Mouse (Mus musculus): Measurements from ENCODE around the gene Cinp. TPM values are rescaled to one million over a fixed set of nuclear protein-coding genes. Genes with fewer than 3 reads are reported as not detected.
"Not testable (repeated sequence)": the region's sequence is repeated elsewhere in the genome, so short reads cannot be mapped to it uniquely, and the experiment has no call there.

The Cinp gene
- total RNA-seq, 2 experiments from 2014 or later: 31.7 to 33.3 TPM

DNA sequence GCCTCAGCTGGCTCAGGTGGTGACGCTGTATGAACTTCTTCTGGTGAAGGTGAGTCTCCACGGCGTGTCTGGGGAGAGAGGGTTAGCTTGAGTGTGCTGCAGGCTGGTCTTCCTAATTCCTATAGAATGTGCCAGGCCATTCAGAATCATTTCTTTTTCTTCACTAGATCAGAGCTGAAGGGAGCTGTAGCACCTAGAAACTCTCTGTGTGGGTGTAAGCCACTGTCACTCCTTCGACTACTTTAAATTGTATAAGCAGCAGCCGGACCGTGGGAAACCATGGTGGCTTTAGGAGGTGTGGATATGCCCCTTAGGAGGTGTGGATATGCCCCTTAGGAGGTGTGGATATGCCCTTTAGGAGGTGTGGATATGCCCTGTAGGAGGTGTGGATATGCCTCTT lies 24.9 kb downstream of the Cinp start:
- intact Hi-C loops (cut with DNase I): no loop called here
- DNase-seq (ENCODE audit: low spot score): no peak

DNA sequence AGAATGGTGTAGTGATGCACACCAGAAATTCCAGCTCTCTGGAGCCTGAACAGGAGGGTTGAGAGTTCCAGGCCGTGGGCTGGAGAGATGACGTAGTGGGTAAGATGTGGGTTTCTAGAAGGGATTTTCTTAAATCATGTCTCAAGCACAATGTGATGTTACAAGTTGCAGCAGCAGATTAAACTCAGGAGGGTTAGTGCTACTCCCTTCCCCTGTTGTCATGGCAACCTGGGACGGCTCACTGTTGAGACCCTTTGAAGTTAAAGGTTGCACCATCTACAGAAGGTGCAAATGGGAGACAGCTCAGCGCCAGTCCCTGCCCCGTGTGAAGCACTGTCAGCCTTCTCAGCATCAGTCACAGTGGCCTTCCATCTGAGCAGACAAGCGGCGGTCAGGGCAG lies 27.7 kb downstream of the Cinp start:
- intact Hi-C loops (cut with DNase I): no loop called here
- DNase-seq (ENCODE audit: low spot score): no peak

DNA sequence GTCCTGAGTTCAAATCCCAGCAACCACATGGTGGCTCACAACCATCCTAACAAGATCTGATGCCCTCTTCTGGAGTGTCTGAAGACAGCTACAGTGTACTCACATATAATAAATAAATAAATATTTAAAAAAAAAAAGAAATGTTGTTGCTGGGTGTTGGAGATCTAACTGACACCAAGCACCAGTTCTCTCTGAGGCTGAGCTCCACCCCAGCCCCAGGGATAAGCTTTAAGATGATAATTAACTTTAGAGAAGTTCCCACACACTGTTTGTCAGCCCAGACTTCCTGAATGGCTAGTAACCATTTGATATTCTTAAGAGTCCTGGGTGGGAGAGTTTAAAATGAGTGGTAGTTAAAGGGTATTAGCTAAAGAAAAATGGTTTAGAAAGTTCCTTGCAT lies 28.7 kb downstream of the Cinp start:
- DNase-seq (ENCODE audit: low spot score): no peak
- intact Hi-C loops (cut with DNase I): no loop called here

DNA sequence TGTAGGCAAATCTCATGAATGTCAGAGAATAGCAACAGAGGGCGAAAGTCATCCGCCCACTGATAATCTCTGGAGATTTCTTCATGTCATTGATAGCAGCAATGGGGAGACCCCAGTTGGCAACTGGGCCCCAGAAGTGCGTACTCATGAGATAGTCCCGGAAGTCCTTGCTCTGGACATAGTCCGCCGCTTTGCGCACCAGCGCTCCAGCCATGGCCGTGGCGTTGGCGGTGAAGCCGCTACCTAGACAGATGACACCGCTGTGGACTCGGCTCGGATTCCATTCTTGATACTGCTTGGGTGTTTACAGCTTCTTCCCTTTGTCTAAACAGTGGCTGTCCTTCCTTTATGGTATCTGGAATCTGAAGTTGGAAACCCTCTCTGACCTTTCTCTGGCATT lies 30.3 kb downstream of the Cinp start:
- intact Hi-C loops (cut with DNase I): not testable (repeated sequence)

DNA sequence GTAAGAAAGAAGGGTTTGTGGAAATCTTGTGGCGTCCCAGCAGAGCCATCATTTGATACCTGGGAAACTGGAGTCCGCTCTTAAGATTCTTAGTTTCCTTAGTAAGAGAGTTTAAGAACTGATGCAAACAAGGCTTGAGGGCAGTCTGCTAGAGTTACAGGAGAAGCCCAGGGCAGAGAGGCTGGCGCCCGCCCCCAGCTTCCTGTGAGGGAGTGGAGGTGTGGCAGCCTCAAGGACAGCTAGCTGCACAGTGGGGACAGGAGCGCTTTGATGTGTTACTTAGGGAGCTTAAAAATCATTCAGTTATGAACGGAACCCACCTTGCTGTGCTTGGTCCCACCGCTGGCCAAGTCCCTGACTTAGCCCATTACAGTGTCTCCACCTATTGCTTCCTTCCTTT lies 31.7 kb downstream of the Cinp start:
- DNase-seq (ENCODE audit: low spot score): no peak

More for the DNA sequence above, 30.3 kb downstream of the Cinp start:
- DNase-seq (ENCODE audit: low spot score): not testable (repeated sequence)

DNA sequence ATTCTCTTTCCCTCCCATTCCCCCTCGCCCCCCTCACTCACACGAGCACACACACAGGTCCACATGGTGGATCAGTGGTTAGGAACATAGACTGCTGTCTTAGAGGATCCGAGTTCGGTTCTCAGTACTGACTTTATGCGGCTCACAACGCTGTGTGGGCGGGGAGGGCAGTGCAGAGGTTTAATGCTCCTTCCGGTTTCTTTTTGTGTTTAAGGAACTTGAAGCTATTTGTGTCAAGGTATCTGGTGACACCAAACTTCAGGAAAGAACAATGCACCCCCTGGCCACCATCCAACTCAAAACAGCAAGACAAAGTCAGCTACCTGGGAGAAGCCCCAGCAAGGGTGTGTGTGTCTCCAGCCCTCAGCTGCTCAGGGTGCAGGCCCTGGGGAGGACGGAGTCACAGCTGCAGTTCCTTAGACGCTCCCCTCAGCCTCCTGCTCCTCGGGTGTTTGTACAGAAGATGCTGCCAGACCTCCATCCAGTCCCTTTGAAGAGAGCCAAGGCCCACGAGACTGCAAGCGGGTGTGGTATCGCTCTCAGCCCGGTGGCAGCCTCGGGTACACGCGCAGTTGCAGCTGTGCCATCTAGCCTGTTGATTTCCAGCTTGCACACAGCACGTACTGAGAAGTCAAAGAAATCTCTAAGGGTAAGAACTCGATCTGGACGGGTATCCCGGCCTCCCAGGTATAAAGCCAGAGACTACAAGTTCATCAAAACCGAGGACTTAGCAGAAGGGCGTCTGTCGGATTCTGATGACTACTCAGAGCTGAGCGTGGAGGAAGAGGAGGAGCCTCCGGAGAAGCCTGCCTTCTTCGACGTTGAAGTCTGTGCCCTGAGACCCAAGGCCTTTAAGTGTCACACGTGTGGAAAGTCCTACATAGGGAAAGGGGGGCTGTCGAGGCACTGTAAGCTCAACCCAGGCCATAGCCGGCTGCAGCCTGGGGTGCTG lies 33.9 kb downstream of the Cinp start:
- no peak for DNase-seq (ENCODE audit: low spot score)
- intact Hi-C loops (cut with DNase I): no loop called here

More for the DNA sequence above, 31.7 kb downstream of the Cinp start:
- intact Hi-C loops (cut with DNase I): no loop called here

DNA sequence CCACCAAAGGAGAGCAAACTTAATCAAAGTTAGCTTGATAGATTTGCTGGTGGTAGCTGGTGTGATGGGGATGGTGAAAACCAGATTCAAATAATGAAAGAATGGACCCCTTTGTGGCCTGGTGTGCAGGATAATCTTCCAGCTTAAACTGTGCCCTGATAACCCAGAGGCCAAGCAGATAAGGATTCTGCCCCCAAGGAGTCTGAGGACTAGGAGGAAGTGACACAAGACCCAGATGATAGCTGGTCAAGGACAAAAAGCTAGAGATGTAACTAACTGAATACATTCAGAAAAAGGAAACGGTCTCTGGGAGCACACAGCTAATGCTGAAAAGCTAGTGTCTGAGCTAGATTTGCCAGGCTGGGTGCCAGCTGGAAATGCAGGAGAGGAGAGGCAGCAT lies 37.0 kb downstream of the Cinp start:
- DNase-seq (ENCODE audit: low spot score): no peak
- intact Hi-C loops (cut with DNase I): no loop called here

DNA sequence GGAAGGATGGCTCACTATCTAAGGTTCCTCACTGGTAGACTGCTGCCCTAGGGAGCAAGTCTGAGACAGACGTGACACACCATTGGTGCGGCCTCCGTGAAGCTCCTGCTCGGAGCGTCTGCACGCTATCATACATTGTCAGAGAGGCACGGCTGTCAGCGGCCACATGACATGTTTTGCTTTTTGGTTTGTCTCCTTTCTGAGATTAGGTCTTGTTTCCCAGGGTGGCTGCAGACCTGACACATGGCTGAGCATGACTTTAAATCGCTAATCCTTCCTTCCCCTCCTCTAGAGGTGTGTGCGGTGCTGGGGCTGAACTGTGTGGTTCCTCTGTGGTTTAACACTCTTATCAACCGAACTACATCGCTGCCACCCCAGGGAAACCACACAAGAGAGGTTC lies 37.5 kb downstream of the Cinp start:
- DNase-seq (ENCODE audit: low spot score): no peak
- intact Hi-C loops (cut with DNase I): no loop called here

DNA sequence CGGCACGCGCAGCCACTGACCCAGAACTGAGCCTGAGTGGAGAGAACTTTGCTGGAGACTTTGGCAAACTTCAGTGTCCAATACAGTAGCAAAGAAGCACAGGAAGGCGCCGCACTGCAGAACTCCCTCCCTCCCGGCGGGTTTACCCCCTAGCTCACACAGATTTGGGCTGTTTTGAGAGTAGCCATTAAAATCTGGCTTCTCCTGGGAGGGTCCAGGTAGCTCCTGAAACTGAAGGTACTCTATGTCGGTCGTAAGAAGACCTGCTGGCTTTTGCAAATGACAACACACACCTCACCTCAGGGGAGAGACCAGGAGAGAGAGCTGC lies 38.1 kb downstream of the Cinp start:
- DNase-seq (ENCODE audit: low spot score): no peak
- intact Hi-C loops (cut with DNase I): no loop called here

DNA sequence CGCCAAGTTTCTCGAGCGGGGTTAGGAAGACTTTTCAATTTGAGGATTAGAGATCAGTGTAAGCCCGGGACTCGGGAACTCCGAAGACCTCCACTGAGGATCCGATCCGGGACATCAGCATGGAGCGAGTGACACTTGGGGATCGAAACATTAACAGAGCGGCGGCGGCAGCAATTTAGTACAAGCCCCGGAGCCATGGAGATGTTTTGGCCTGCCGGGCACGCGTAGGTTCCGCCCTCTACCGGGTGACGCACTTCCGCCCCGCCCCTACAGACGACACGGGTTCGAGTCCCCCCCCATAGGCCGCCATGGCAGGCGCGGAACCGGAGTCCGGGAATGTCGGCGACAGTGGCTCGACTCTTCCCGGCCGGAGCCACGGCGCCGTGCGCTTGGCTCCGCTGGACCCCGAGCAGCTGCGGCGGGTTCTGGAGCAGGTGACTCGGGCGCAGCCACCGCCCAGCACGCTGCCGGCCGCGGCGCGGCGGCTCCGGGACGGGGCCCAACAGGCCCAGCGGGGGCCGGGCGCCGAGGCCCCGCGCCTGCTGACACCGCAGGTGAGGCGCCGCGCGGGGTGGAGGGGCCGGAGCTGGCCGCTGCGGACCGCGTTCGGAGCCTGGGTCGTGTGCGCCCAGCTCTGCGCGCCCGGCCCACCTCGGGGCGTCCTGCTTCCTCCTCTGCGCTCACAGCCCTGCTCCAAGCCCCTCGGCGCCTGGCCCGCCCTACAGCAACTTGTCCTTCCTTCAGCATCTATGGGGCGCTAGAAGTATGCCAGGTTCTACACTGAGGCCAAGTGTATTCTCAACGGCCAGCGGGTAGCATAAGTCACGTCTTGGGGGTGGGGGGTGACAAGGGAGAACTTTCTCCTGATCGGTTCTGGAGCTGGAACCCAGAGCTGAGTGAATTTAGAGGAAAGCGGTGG lies 38.7 kb downstream of the Cinp start, which contains the start of gene Zfp839:
TSS of gene Zfp839 (plus strand) at position 244 of the 919 bp plus-strand sequence.
- intact Hi-C loops (cut with DNase I): no loop called here

DNA sequence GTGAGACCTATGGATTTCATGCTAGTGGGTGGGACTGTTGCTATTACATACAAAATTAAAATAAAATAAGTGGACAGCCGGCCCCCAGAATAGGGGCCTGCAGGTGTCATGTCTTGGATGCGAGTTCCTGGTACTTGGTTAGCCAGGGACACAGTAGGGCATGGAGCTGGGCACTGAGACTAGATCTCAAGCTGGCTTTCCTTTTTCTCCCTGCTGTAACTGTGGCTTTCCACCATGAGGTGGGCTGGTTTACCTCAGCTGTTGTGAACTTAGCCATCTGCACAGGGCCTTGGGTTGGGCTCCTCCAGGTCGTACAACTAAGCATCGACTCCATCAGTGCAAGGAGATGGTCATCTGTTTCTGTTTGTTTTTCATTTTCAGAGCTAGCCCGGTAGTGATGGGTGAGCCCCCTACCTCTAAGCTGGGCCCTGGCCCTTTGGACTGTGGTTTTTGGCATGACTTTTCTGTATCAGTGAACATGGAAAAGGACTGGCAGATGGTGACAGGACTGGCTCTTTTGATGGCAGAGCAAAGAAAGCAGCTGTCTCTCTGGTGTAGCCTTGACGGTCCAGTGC lies 42.7 kb downstream of the Cinp start:
- intact Hi-C loops (cut with DNase I): loop anchor here (5.0 kb wide), 1 partner anchor 146 kb away; no protein-coding TSS in a partner anchor

More for the DNA sequence above, 38.7 kb downstream of the Cinp start, which contains the start of gene Zfp839:
- DNase-seq (ENCODE audit: low spot score): peak; percentile 72

DNA sequence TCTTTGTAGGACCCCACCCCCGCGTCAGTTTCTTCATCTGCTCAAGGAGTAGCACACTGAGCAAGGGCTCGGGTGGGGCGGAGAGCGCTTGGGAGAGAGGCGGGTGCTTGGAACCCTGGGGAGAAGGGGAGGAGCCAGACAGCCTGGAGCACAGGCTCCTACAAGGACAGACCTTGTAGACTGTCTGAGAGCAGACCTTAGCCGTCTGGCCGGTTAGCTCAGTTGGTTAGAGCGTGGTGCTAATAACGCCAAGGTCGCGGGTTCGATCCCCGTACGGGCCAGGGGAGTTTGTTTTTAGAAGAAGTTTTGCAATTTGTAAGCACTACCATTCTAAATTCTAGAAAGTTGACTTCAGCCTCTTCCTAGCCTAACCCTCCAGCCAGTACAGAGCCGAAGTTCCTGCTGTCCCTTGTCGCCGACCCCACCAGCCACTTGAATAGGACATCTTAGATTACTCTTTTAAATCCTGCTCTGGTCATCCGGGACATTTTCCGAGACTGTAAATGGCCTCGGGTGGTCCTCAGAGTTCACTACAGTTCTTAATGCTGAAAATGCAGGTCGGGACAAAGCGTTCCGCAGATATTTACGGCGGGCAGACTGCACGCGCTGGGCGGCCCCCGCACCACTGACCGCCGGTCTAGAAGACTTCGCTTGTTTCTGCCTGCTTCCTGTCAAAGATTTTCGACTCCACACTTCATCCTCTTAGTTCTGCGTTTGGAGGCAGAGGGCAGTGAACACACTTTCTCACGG lies 43.6 kb downstream of the Cinp start:
- intact Hi-C loops (cut with DNase I): loop anchor here (2.0 to 5.0 kb wide), 2 partner anchors 147 to 397 kb away; no protein-coding TSS in a partner anchor
- peak; percentile 90 for DNase-seq (ENCODE audit: low spot score)

More for the DNA sequence above, 42.7 kb downstream of the Cinp start:
- DNase-seq (ENCODE audit: low spot score): no peak

DNA sequence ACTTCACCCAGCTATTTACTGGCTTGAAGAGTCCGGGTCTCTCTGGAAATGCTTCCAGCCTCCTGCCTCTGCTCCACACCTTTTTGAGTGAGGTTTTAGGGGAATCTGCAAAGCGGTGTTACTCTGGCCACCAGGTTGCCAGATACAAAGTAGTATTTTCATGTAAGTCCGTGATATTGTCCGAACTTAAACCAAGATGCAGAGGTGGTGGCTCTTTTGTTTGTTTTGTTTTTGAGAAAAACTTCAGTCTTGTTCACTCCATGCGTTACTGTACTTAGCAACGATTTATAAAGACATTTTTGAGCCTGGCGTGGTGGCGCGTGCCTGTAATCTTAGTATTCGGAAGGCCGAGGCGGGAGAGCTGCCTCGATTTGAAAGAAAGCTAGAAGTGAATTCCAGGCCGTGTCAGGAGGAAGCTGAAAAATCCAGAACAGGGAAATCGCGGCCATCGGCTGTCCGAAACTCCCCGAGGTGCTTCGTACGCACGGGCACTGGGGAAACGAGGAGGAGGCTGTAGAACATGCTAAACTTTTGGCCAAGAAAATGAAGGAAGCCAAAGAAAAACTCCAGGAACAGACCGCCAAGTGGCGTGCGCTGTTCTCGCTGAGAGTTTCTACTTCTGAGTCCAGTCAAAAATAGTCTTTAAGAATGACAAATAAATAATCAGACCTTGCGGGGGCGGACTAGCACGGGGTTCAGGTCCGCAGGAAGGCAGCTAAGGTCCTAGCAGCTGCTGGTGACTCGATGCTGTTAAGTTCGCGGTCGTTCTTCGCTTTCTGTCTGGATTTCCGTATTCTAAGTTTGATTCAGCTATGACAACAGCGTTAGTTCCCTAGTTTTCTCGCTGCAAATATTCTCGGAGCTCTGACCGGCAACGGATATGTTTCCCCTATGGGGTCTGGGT lies 44.5 kb downstream of the Cinp start:
- DNase-seq (ENCODE audit: low spot score): no peak

DNA sequence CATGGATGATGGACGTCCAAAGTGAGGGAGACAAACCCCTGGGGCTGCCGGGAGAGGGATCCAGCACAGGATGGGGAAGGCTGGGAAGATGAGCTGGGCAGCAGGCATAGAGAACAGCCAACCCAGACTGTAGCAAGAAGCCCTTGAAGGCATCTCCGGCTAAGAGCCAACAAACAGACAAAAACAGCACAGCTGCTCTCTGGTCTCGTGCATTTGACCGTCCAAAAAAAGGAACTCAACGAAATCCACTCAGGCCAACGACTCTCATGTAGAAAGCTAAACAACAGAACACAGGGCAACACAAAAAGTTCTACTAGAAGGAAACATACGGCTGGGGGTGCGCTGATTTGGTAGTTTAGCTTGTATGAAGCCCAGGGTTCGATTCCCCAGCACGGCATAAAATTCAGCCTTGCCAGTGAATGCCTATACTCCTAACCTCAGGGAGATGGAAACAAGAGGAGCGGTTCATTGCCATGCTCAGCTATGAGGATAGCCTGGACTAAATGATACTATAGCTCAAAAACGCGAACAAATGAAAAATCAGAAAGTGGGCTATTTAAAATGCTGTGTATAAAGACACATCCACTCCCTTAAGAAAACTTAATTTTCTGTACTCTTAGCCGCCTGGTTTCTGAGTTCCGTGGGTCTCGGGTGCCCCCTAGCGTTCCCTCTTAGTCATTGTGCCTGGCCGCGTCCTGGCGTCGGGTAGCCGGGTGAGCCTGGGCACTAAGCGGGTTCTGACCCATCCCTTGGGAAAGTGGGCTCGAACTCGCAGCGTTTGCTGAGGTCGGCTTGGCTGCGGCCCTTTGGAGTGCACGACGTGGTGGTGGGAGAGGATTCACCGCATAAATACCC lies 45.5 kb downstream of the Cinp start:
- intact Hi-C loops (cut with DNase I): loop anchor here (1.0 to 5.0 kb wide), 6 partner anchors 106 to 425 kb away; partner anchors contain the start of genes Hsp90aa1 and Wdr20
- DNase-seq (ENCODE audit: low spot score): peak; percentile 63

More for the DNA sequence above, 44.5 kb downstream of the Cinp start:
- intact Hi-C loops (cut with DNase I): loop anchor here (2.0 to 5.0 kb wide), 5 partner anchors 107 to 396 kb away; partner anchors contain the start of genes Hsp90aa1 and Wdr20

DNA sequence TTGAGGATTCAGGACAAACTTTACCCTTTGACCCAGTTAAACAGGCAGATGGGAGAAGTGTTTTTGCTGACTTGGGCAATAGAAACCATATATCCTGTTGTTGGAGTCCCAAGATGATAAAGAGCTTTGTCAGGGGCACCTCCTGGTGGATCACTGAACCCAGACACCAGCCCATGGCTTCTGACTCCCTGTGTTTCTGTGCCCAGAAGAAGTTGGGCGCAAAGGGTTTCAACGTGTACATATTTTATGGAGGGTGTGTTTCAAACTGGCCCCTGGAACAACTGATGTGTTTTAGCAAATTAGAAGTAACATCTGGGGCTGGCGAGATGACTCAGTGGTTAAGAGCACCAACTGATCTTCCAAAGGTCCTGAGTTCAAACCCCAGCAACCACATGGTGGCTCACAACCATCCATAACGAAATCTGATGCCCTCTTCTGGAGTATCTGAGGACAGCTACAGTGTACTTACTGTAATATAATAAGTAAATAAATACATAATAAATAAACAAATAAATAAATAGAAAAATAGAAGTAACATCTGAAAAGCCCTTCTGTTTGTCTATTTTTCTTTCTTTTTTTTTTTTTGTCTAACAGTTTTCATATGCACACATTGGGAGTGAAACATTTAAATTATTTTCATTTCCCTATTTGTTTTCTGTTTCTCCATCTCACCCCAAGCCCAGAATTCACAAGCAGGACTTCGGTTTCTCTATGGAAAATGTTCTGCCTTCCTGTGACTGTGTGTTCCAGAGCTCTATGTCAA lies 47.0 kb downstream of the Cinp start:
- intact Hi-C loops (cut with DNase I): loop anchor here (2.0 to 5.0 kb wide), 4 partner anchors 105 to 423 kb away; partner anchors contain the start of genes Hsp90aa1 and Wdr20

More for the DNA sequence above, 47.0 kb downstream of the Cinp start:
- no peak for DNase-seq (ENCODE audit: low spot score)
